Mouse (Mus musculus) kidney, embryonic 15.5 days (tissue): Measurements from ENCODE around the gene Fhl1. TPM values are rescaled to one million over a fixed set of nuclear protein-coding genes. Genes with fewer than 3 reads are reported as not detected.

ENCODE experiments used
- ATAC-seq: fragments of 200-750 bp; cut with Nextera tagmentation; replicated peaks from 2 replicates; pipeline ENCODE4 v1.8.0; 2017; ENCODE audit warnings: moderate TSS enrichment; ENCODE audit not compliant: low FRiP score
- H3K27ac ChIP-seq: fragments of 300-500 bp; sonication (generic); 2 replicates; pipeline ENCODE4 v1.5.1; 2015; ENCODE audit warnings: mild to moderate bottlenecking, inconsistent platforms
- H3K27me3 ChIP-seq: fragments of 300-500 bp; sonication (generic); 2 replicates; pipeline ENCODE4 v1.6.1; 2015; ENCODE audit warnings: inconsistent platforms
- H3K36me3 ChIP-seq: fragments of 300-500 bp; sonication (generic); 2 replicates; pipeline ENCODE4 v1.6.1; 2015; ENCODE audit warnings: inconsistent platforms
- H3K4me1 ChIP-seq: fragments of 300-500 bp; sonication (generic); 2 replicates; pipeline ENCODE4 v1.6.1; 2015; ENCODE audit warnings: inconsistent platforms
- H3K4me2 ChIP-seq: fragments of 300-500 bp; sonication (generic); 2 replicates; pipeline ENCODE4 v1.6.1; 2015; ENCODE audit warnings: moderate library complexity, mild to moderate bottlenecking, inconsistent platforms
- H3K4me3 ChIP-seq: fragments of 300-500 bp; sonication (generic); replicated peaks from 2 replicates; pipeline ENCODE4 v1.5.1; 2015; ENCODE audit warnings: mild to moderate bottlenecking, inconsistent platforms
- H3K9ac ChIP-seq: fragments of 300-500 bp; sonication (generic); 2 replicates; pipeline ENCODE4 v1.6.1; 2015; ENCODE audit warnings: mild to moderate bottlenecking, inconsistent platforms
- H3K9me3 ChIP-seq: fragments of 300-500 bp; sonication (generic); replicated peaks from 2 replicates; pipeline ENCODE4 v1.6.1; 2016; ENCODE audit warnings: inconsistent platforms
- WGBS: fragments of 180-500 bp; shearing (Covaris S2); methylation state at CpG from one replicate; pipeline ENCODE4 v1.1.7; 2015; ENCODE audit warnings: mixed read lengths; 5-methylcytosine and 5-hydroxymethylcytosine counted together
- polyA plus RNA-seq: library from polyadenylated mRNA; unstranded; fragments of >200 nt; fragmentation: Nextera tagmentation; extraction: Ambion mirVana; gene quantifications from 2 replicates; pipeline ENCODE4 v1.2.1, GENCODE M21; 2015

Gene Fhl1
- polyA plus RNA-seq, 1 experiment from 2014 or later = 89.8 TPM

DNA sequence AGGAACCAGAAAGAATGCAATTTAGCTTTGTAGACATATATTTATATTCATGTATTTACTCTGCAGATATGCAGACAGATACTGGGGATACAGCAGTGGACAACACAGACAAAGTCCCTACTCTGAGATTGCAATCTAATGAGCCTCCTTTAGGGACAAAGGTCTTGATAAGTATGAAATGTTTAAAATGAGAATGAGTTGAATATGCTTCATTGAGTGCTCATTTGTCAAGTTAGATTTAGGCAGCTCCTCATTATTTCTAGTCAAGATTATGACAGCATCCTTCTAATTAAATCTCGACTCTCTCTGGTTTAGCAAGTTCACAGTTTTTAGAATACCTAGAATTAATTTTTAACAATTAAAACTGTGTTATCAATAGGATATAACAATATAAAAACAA, 18.9 kb upstream of the Fhl1 start:
- H3K27ac ChIP-seq = no peak overlapping the region
- H3K27me3 ChIP-seq = peaks cover 4% of the 10 kb centered on the region; the same call in 1 of the 2 replicates
- no peak overlapping the region for H3K9ac ChIP-seq
- no peak for ATAC-seq
- no peak overlapping the region for H3K4me3 ChIP-seq
- no peaks in the 10 kb centered on the region for H3K9me3 ChIP-seq
- no peaks in the 10 kb centered on the region for H3K36me3 ChIP-seq
- 73% methylated on average over 1 of the region's 1 CpGs for WGBS
- no peaks in the 10 kb centered on the region for H3K4me1 ChIP-seq
- no peak overlapping the region for H3K4me2 ChIP-seq

DNA sequence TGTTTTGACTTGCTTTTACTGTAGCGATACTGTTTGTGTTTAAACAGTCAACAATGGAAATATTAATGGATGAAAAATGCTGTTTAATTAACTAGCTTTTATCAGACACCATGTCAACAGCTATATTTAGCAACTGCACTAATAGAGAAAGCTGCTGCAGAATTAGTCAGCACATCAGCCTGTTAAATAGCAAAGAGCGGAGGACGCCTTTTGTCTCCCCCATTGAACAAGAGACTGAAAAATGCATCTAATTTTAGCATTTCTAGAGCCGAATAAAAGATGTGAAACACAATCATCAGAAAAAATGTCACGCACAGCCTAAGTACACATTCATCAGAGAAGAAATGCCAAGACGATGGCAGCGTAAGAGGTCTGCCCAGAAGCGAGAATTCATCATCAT, 9.0 kb upstream of the Fhl1 start:
- 88% methylated on average over 8 of the region's 8 CpGs for WGBS
- Histone ChIP-seq H3K36me3 (no peaks in the 10 kb centered on the region), H3K4me3 (no peak overlapping the region), H3K9ac (no peak overlapping the region), H3K27me3 (no peaks in the 10 kb centered on the region; the same call in 1 of the 2 replicates), H3K4me1 (no peaks in the 10 kb centered on the region), H3K4me2 (no peak overlapping the region), H3K9me3 (no peaks in the 10 kb centered on the region), H3K27ac (no peak overlapping the region)
- ATAC-seq = no peak

- Histone ChIP-seq H3K27me3 (peaks cover 21% of the 10 kb centered on the region), H3K9me3 (no peaks in the 10 kb centered on the region), H3K36me3 (no peaks in the 10 kb centered on the region), H3K4me3 (no peak overlapping the region), H3K27ac (no peak overlapping the region), H3K9ac (no peak overlapping the region), H3K4me1 (no peaks in the 10 kb centered on the region), H3K4me2 (no peak overlapping the region)
- 77% methylated on average over 3 of the region's 3 CpGs for WGBS
- ATAC-seq = no peak
Observed at GRCm38 (mm10) chrX:56728507-56728906, 3.1 kb upstream of the Fhl1 start.

DNA sequence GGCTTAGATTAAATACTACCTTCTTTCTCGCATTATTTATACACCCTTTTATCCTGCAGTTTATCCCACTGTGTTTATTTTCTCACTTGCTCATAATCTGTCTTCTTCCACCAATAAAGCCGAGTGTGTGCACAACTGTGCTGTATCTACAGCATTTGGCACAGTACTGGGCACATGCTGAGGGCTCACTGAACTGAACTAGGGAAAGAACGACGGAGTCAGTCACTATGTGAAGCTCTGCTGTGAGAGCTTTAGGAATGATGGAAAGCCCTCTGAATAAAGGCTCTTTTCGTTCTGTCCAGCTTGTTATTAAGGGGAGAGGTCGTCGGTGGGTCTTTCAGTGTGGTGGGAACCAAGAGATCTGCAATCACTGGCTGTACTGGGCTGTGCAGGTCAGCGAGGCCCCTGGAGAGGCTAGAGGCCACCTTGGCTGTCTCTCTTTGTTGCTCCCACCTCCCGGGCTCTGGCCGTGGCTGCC, 720 bp upstream of the Fhl1 start:
- H3K9me3 ChIP-seq = no peaks in the 10 kb centered on the region
- H3K27ac ChIP-seq = 0 out of 2 replicates have a peak overlapping the region, but pooled peaks have one; percentile 37
- peak; percentile 30; the same call in 1 of the 2 replicates for ATAC-seq
- peak overlapping the region; percentile 55 for H3K4me3 ChIP-seq
- no peaks in the 10 kb centered on the region for H3K4me1 ChIP-seq
- H3K4me2 ChIP-seq = peak overlapping the region; percentile 63
- 19% methylated on average over 10 of the region's 10 CpGs for WGBS
- H3K9ac ChIP-seq = peak overlapping the region; percentile 41; the same call in 1 of the 2 replicates
- no peaks in the 10 kb centered on the region for H3K36me3 ChIP-seq
- H3K27me3 ChIP-seq = peaks cover 21% of the 10 kb centered on the region

GRCm38 (mm10) chrX:56732401-56732800, 814 bp downstream of the Fhl1 start:
- 29% methylated on average over 3 of the region's 3 CpGs for WGBS
- peaks cover 21% of the 10 kb centered on the region for H3K27me3 ChIP-seq
- peak overlapping the region; percentile 63 for H3K4me2 ChIP-seq
- no peak overlapping the region for H3K9ac ChIP-seq
- peak overlapping the region; percentile 55 for H3K4me3 ChIP-seq
- no peaks in the 10 kb centered on the region for H3K4me1 ChIP-seq
- no peaks in the 10 kb centered on the region for H3K36me3 ChIP-seq
- no peak overlapping the region for H3K27ac ChIP-seq
- ATAC-seq = no peak
- no peaks in the 10 kb centered on the region for H3K9me3 ChIP-seq

DNA sequence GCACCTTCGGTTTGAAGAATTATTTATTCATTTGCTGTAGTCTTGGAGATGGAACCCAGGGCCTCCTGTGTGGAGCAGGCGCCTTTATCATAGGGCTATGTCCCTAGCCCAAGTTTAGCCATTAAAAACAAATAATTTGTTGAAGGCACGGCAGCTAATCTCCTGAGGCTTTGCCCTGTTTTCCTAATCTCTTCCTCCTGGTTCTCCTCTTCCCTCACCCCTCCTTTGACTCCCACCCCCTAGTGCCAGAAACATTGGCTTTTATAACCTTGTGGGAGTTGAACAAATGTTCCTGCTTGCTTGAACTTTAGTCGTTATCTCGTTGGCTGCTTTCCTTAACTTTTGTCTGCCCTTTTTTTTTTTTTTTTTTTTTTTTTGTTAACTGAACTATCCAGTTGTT, 2.8 kb downstream of the Fhl1 start:
- Histone ChIP-seq H3K4me2 (no peak overlapping the region), H3K9ac (no peak overlapping the region), H3K4me1 (no peaks in the 10 kb centered on the region), H3K9me3 (no peaks in the 10 kb centered on the region), H3K36me3 (no peaks in the 10 kb centered on the region), H3K4me3 (no peak overlapping the region), H3K27ac (0 out of 2 replicates have a peak overlapping the region, but pooled peaks have one; percentile 27), H3K27me3 (peaks cover 11% of the 10 kb centered on the region; the same call in 1 of the 2 replicates)
- 25% methylated on average over 5 of the region's 5 CpGs for WGBS
- no peak for ATAC-seq

GRCm38 (mm10) chrX:56736226-56736625, 4.6 kb downstream of the Fhl1 start:
- 0 out of 2 replicates have a peak, but pooled peaks cover 2% of the 10 kb centered on the region for H3K27me3 ChIP-seq
- no peak overlapping the region for H3K9ac ChIP-seq
- no peaks in the 10 kb centered on the region for H3K9me3 ChIP-seq
- no peaks in the 10 kb centered on the region for H3K36me3 ChIP-seq
- ATAC-seq = no peak
- H3K4me3 ChIP-seq = no peak overlapping the region
- H3K4me2 ChIP-seq = no peak overlapping the region
- no peaks in the 10 kb centered on the region for H3K4me1 ChIP-seq
- no peak overlapping the region for H3K27ac ChIP-seq
- WGBS = 41% methylated on average over 1 of the region's 1 CpGs

DNA sequence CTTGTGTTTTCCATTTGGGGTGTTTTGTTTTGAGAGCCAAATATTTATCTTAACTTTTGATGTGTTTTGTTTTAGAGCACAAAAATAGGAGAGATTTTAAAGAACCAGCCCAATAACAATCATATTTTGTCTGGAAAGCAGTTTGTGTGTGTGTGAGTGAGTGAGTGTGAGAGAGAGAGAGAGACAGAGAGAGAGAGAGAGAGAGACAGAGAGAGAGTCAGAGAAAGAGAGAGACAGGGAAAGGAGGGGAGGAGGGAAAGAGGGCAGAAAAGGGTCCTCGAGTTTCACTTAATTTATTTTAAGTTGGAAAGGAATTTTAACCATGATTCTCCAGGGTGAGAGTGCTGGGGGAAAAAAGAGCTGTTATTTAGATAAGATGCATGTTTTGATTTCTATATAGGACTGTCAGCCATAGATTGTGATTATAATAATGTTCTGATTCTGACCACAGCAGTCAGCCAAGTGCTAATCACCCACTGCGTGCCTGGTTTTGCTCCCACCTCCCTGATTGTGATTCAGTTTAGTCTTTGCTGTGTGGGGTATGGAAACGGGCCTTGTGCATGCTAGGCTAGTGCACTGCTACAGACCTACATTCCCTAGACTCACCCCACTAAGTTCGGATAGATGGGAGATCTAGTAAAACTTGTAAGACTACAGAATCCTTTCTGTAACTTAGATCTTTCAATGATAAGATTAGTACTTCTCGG, 6.4 kb downstream of the Fhl1 start:
- no peak overlapping the region for H3K4me2 ChIP-seq
- H3K4me3 ChIP-seq = no peak overlapping the region
- no peaks in the 10 kb centered on the region for H3K9me3 ChIP-seq
- H3K36me3 ChIP-seq = no peaks in the 10 kb centered on the region
- ATAC-seq = no peak
- 61% methylated on average over 5 of the region's 5 CpGs for WGBS
- H3K9ac ChIP-seq = no peak overlapping the region
- H3K27ac ChIP-seq = no peak overlapping the region
- no peaks in the 10 kb centered on the region for H3K4me1 ChIP-seq
- no peaks in the 10 kb centered on the region for H3K27me3 ChIP-seq

DNA sequence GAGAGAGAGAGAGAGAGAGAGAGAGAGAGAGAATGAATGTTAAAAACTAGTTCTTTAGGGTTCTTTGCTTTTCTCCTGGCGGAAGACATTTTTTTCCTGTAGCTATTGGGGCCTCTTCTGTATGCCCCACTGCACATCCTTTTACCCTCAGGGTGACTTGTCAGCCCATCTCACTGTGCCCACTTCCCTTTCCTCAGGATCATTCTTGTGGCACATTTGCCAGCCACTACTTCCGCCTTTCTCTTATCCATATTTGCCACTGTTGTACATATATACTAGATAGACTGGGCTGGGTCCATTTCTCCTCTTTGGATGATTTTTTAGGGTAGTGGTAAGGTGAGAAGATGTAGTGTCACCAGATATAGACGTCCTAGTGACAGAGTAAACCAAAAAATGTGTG, 9.8 kb downstream of the Fhl1 start:
- no peak for ATAC-seq
- H3K9ac ChIP-seq = no peak overlapping the region
- H3K4me1 ChIP-seq = no peaks in the 10 kb centered on the region
- no peaks in the 10 kb centered on the region for H3K9me3 ChIP-seq
- no peaks in the 10 kb centered on the region for H3K27me3 ChIP-seq
- H3K4me3 ChIP-seq = no peak overlapping the region
- WGBS = 71% methylated on average over 3 of the region's 3 CpGs
- no peak overlapping the region for H3K27ac ChIP-seq
- H3K4me2 ChIP-seq = no peak overlapping the region
- no peaks in the 10 kb centered on the region for H3K36me3 ChIP-seq

- ATAC-seq = no peak
- WGBS = 55% methylated on average over 4 of the region's 4 CpGs
- H3K36me3 ChIP-seq = no peaks in the 10 kb centered on the region
- H3K27ac ChIP-seq = no peak overlapping the region
- no peaks in the 10 kb centered on the region for H3K4me1 ChIP-seq
- H3K4me3 ChIP-seq = no peak overlapping the region
- H3K9me3 ChIP-seq = no peaks in the 10 kb centered on the region
- H3K27me3 ChIP-seq = no peaks in the 10 kb centered on the region
- H3K4me2 ChIP-seq = no peak overlapping the region
- H3K9ac ChIP-seq = no peak overlapping the region
Observed at GRCm38 (mm10) chrX:56751536-56751935, 19.9 kb downstream of the Fhl1 start.

DNA sequence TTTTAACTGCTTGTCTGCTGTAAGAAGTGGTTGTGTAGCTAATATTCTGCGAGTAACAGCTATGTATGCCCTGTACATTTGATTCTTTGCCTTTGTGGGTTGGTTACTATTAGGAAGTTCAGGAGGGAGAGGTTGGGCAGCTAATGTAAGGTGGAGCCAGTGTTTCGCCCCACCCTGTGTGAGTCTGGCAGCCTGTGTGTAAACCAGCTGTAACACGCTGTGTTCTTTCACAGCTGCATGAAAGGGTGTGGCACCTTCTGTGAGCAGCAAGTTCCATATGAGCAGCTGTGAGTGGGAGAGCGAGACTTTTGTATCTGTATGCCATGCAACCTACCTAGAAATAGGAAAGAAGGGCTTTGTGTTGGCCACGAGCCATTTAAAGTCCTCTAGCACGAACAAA, 20.6 kb downstream of the Fhl1 start:
- Histone ChIP-seq H3K27me3 (no peaks in the 10 kb centered on the region), H3K9ac (no peak overlapping the region), H3K9me3 (no peaks in the 10 kb centered on the region), H3K4me3 (no peak overlapping the region), H3K27ac (no peak overlapping the region), H3K4me1 (no peaks in the 10 kb centered on the region), H3K36me3 (no peaks in the 10 kb centered on the region), H3K4me2 (no peak overlapping the region)
- 67% methylated on average over 6 of the region's 6 CpGs for WGBS
- ATAC-seq = no peak

DNA sequence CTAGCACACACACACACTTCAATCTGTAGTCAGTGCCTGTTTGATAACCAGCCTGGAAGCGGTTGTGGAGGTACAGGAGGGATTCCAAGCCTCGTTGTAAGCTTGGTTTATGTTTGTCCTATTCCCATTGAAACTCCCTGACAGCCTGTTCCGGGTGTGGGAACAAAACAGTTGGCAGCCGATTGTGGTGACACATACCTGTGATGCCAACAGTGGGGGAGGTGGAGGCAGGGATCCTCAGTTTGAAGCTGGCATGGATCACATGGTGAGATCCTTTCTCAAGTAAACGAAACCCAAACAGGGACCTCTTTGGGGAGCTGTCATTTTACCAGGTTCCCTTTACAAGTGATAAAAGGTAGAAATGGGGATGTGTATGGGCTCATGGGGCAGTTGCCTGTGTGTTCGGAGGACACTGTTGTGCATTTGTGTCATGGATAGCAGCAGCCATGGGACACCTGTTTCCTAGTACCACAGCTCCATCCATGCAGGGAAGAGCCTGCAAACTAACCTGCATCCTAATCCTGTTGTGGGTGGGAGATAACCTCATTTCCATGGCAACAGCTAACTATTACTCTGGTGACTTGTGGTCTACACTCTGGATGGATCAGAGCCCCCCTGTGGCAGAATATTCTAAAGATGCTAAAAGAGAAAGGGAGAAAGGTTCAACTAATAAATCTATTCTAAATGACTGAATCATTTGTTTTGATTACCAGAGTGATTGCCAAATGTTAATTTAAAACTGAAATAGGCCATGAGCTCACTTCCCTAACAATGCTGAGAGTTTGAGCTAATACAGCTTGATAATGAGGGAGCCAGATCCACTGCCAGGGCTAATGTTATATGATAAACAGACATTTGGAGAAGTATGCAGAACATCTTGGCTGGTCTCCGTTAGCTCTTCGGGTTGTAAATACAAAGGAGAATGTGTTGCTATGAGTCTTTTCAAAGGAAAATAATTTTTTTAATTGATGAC, 22.0 kb downstream of the Fhl1 start:
- no peaks in the 10 kb centered on the region for H3K27me3 ChIP-seq
- no peak for ATAC-seq
- H3K9ac ChIP-seq = no peak overlapping the region
- no peaks in the 10 kb centered on the region for H3K36me3 ChIP-seq
- WGBS = 83% methylated on average over 8 of the region's 8 CpGs
- H3K27ac ChIP-seq = no peak overlapping the region
- no peaks in the 10 kb centered on the region for H3K4me1 ChIP-seq
- H3K4me3 ChIP-seq = no peak overlapping the region
- H3K9me3 ChIP-seq = no peaks in the 10 kb centered on the region
- H3K4me2 ChIP-seq = no peak overlapping the region
